Mouse (Mus musculus) CH12.LX (cell line): ENCODE measurements at regions not wholly inside any gene's neighbourhood (a gene's known extent, or its start where the extent isn't known, plus 50 kb on each side); places are given as distances from the start of the nearest gene placed in this dataset.

Source experiments
- ELF1 ChIP-seq: IDR thresholded peaks from 2 replicates; pipeline ENCODE4 v1.6.1; 2014; ENCODE audit warnings: low read depth, mild to moderate bottlenecking, inconsistent platforms, low read length, improper control_type of control experiment
- PAX5 ChIP-seq: IDR thresholded peaks from 2 replicates; pipeline ENCODE4 v1.6.1; 2012; ENCODE audit warnings: low read length, inconsistent platforms, mixed read lengths
- POLR2A ChIP-seq: IDR thresholded peaks from 2 replicates; pipeline ENCODE4 v1.6.1; 2011; ENCODE audit warnings: low read depth, mild to moderate bottlenecking, improper control_type of control experiment, low read length
- TCF12 ChIP-seq: IDR thresholded peaks from 2 replicates; pipeline ENCODE4 v1.6.1; 2014; ENCODE audit warnings: low read depth, mild to moderate bottlenecking, inconsistent platforms, low read length, improper control_type of control experiment

DNA sequence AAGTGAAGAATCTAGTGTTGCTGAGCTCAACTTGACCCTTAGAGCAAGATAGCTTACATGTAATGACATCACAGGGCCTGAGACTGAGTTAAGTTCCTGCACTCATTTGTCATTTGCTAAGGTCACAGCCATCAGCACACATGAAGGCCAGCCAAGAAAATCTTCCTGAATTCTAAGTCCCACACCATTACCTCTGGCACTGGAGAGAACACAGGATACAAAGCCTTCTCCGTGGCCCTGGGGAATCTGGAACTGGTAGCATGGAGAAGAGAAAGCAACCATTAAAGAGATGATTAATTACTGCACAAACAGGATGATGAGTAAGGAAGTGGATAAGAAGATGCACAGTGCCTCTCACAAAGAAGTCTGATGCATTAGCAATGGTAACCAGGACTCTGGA, 232.0 kb downstream of the Wdr72 start:
- TF ChIP-seq POLR2A: no peak
- no peak for TF ChIP-seq ELF1
- no peak for TF ChIP-seq TCF12
- no peak for TF ChIP-seq PAX5
